Mouse (Mus musculus) MEL (cell line): ENCODE measurements around the gene Btn1a1. TPM values are rescaled to one million over a fixed set of nuclear protein-coding genes. Genes with fewer than 3 reads are reported as not detected.

Source experiments
- DNase-seq: peaks from one replicate; pipeline ENCODE4 v3.0.0; 2011; ENCODE audit warnings: low read depth, low spot score
- H3K27ac ChIP-seq: 2 replicates; pipeline ENCODE4 v1.5.1; 2012; ENCODE audit warnings: low read depth, mild to moderate bottlenecking, control low read depth, low read length, moderate library complexity; ENCODE audit not compliant: control insufficient read depth
- H3K27me3 ChIP-seq, 2 experiments: fragments of 150-350 bp in 1 of 2; sonication (generic) in 1 of 2; 2 replicates each; pipeline ENCODE4 v1.6.1; 2012; ENCODE audit warnings: low read length in 2 of 2, mild to moderate bottlenecking in 2 of 2, improper control_type of control experiment in 1 of 2, moderate library complexity in 1 of 2; ENCODE audit not compliant: insufficient read depth in 2 of 2, control insufficient read depth in 1 of 2
- H3K36me3 ChIP-seq, 2 experiments: 2 replicates each; pipeline ENCODE4 v1.6.1; 2012 to 2014; ENCODE audit warnings: low read length in 2 of 2, improper control_type of control experiment in 1 of 2, inconsistent platforms in 1 of 2, mild to moderate bottlenecking in 1 of 2; ENCODE audit not compliant: insufficient read depth in 2 of 2, control insufficient read depth in 1 of 2
- H3K4me1 ChIP-seq, 2 experiments: fragments of 150-350 bp in 1 of 2; sonication (generic) in 1 of 2; 2 replicates each; pipeline ENCODE4 v1.6.1; 2012; ENCODE audit warnings: low read length in 2 of 2, improper control_type of control experiment in 1 of 2, mild to moderate bottlenecking in 1 of 2; ENCODE audit not compliant: insufficient read depth in 2 of 2, control insufficient read depth in 1 of 2
- H3K4me3 ChIP-seq, 2 experiments: fragments of 150-350 bp in 1 of 2; sonication (generic) in 1 of 2; 2 replicates each; pipeline ENCODE4 v1.5.1; 2012; ENCODE audit warnings: low read depth in 2 of 2, low read length in 2 of 2, mild to moderate bottlenecking in 2 of 2, moderate library complexity in 2 of 2, control low read depth in 1 of 2, improper control_type of control experiment in 1 of 2; ENCODE audit not compliant: control insufficient read depth in 1 of 2, insufficient read depth in 1 of 2
- H3K79me2 ChIP-seq: 2 replicates; pipeline ENCODE4 v1.6.1; 2012; ENCODE audit warnings: mild to moderate bottlenecking, low read length, moderate library complexity; ENCODE audit not compliant: control insufficient read depth, poor library complexity, insufficient read depth
- H3K9ac ChIP-seq: 2 replicates; pipeline ENCODE4 v1.6.1; 2012; ENCODE audit warnings: low read depth, mild to moderate bottlenecking, control low read depth, low read length, moderate library complexity; ENCODE audit not compliant: control insufficient read depth, poor library complexity, severe bottlenecking
- H3K9me3 ChIP-seq: fragments of 150-350 bp; sonication (generic); replicated peaks from 2 replicates; pipeline ENCODE4 v1.6.1; 2012; ENCODE audit warnings: mild to moderate bottlenecking, low read length, improper control_type of control experiment, moderate library complexity; ENCODE audit not compliant: insufficient read depth
- BHLHE40 ChIP-seq: IDR thresholded peaks from 2 replicates; pipeline ENCODE4 v1.6.1; 2012; ENCODE audit warnings: low read depth, mild to moderate bottlenecking, inconsistent platforms, low read length, improper control_type of control experiment, borderline replicate concordance
- CHD1 ChIP-seq: IDR thresholded peaks from 2 replicates; pipeline ENCODE4 v1.6.1; 2012; ENCODE audit warnings: low read depth, mild to moderate bottlenecking, inconsistent platforms, low read length, improper control_type of control experiment
- CTCF ChIP-seq, 3 experiments: IDR thresholded peaks in 2 of 3; conservative IDR thresholded peaks in 1 of 3; 2 replicates each; pipeline ENCODE4 v1.5.1; 2011 to 2012; ENCODE audit warnings: low read length in 3 of 3, low read depth in 2 of 3, mild to moderate bottlenecking in 2 of 3, improper control_type of control experiment in 1 of 3, inconsistent platforms in 1 of 3, mixed read lengths in 1 of 3, moderate library complexity in 1 of 3; ENCODE audit not compliant: control insufficient read depth in 1 of 3, insufficient read depth in 1 of 3, poor library complexity in 1 of 3, severe bottlenecking in 1 of 3
- E2F4 ChIP-seq: IDR thresholded peaks from 2 replicates; pipeline ENCODE4 v1.6.1; 2011; ENCODE audit warnings: low read depth, low read length, improper control_type of control experiment, borderline replicate concordance
- ELF1 ChIP-seq: IDR thresholded peaks from 2 replicates; pipeline ENCODE4 v1.6.1; 2014; ENCODE audit warnings: low read depth, mild to moderate bottlenecking, inconsistent platforms, low read length, improper control_type of control experiment, moderate library complexity
- EP300 ChIP-seq, 2 experiments: IDR thresholded peaks; 2 replicates each; pipeline ENCODE4 v1.6.1; 2011; ENCODE audit warnings: improper control_type of control experiment in 2 of 2, low read length in 2 of 2, low read depth in 1 of 2, mild to moderate bottlenecking in 1 of 2
- ETS1 ChIP-seq: IDR thresholded peaks from 2 replicates; pipeline ENCODE4 v1.6.1; 2012; ENCODE audit warnings: low read depth, mild to moderate bottlenecking, inconsistent platforms, low read length, improper control_type of control experiment, moderate library complexity
- JUND ChIP-seq: IDR thresholded peaks from 2 replicates; pipeline ENCODE4 v1.6.1; 2011; ENCODE audit warnings: low read depth, mild to moderate bottlenecking, improper control_type of control experiment, low read length
- MAFK ChIP-seq: IDR thresholded peaks from 2 replicates; pipeline ENCODE4 v1.6.1; 2011; ENCODE audit warnings: low read depth, mild to moderate bottlenecking, low read length, improper control_type of control experiment, borderline replicate concordance
- MAX ChIP-seq: IDR thresholded peaks from 2 replicates; pipeline ENCODE4 v1.6.1; 2011; ENCODE audit warnings: low read length, improper control_type of control experiment
- MAZ ChIP-seq: IDR thresholded peaks from 2 replicates; pipeline ENCODE4 v1.6.1; 2012; ENCODE audit warnings: low read depth, mild to moderate bottlenecking, inconsistent platforms, low read length, improper control_type of control experiment
- MXI1 ChIP-seq: IDR thresholded peaks from 2 replicates; pipeline ENCODE4 v1.6.1; 2011; ENCODE audit warnings: mild to moderate bottlenecking, low read depth, low read length, improper control_type of control experiment
- NRF1 ChIP-seq: IDR thresholded peaks from 2 replicates; pipeline ENCODE4 v1.6.1; 2014; ENCODE audit warnings: low read depth, mild to moderate bottlenecking, inconsistent platforms, low read length, improper control_type of control experiment, moderate library complexity; ENCODE audit not compliant: poor library complexity, insufficient read depth, severe bottlenecking
- POLR2A ChIP-seq, 2 experiments: IDR thresholded peaks; 2 replicates each; pipeline ENCODE4 v1.6.1; 2011 to 2012; ENCODE audit warnings: low read length in 2 of 2, mild to moderate bottlenecking in 2 of 2, control low read depth in 1 of 2, improper control_type of control experiment in 1 of 2, low read depth in 1 of 2, moderate library complexity in 1 of 2; ENCODE audit not compliant: control insufficient read depth in 1 of 2, insufficient read depth in 1 of 2, poor library complexity in 1 of 2
- POLR2AphosphoS2 ChIP-seq: IDR thresholded peaks from 2 replicates; pipeline ENCODE4 v1.6.1; 2011; ENCODE audit warnings: low read length, improper control_type of control experiment
- POLR2AphosphoS5 ChIP-seq: IDR thresholded peaks from 2 replicates; pipeline ENCODE4 v1.6.1; 2012; ENCODE audit warnings: low read depth, borderline replicate concordance, mild to moderate bottlenecking, inconsistent platforms, low read length, moderate library complexity, mixed read lengths
- RAD21 ChIP-seq: IDR thresholded peaks from 2 replicates; pipeline ENCODE4 v1.6.1; 2011; ENCODE audit warnings: mild to moderate bottlenecking, low read depth, low read length, improper control_type of control experiment
- RCOR1 ChIP-seq: IDR thresholded peaks from 2 replicates; pipeline ENCODE4 v1.6.1; 2012; ENCODE audit warnings: low read depth, mild to moderate bottlenecking, inconsistent platforms, low read length, improper control_type of control experiment
- SIN3A ChIP-seq: IDR thresholded peaks from 2 replicates; pipeline ENCODE4 v1.6.1; 2012; ENCODE audit warnings: low read length, improper control_type of control experiment, inconsistent platforms
- SMC3 ChIP-seq: IDR thresholded peaks from 2 replicates; pipeline ENCODE4 v1.6.1; 2011; ENCODE audit warnings: low read depth, low read length, improper control_type of control experiment
- TAL1 ChIP-seq: IDR thresholded peaks from 2 replicates; pipeline ENCODE4 v1.6.1; 2012; ENCODE audit warnings: mild to moderate bottlenecking, inconsistent platforms, low read length, moderate library complexity, mixed read lengths
- TBP ChIP-seq: IDR thresholded peaks from 2 replicates; pipeline ENCODE4 v1.8.0; 2011; ENCODE audit warnings: low read depth, low read length, improper control_type of control experiment
- TCF12 ChIP-seq: IDR thresholded peaks from 2 replicates; pipeline ENCODE4 v1.6.1; 2014; ENCODE audit warnings: low read depth, mild to moderate bottlenecking, inconsistent platforms, low read length, improper control_type of control experiment, moderate library complexity
- UBTF ChIP-seq: IDR thresholded peaks from 2 replicates; pipeline ENCODE4 v1.6.1; 2012; ENCODE audit warnings: low read depth, mild to moderate bottlenecking, inconsistent platforms, low read length, improper control_type of control experiment, moderate library complexity, borderline replicate concordance; ENCODE audit not compliant: insufficient read depth
- ZKSCAN1 ChIP-seq: IDR thresholded peaks from 2 replicates; pipeline ENCODE4 v1.6.1; 2012; ENCODE audit warnings: low read depth, mild to moderate bottlenecking, inconsistent platforms, low read length, improper control_type of control experiment, moderate library complexity
- ZNF384 ChIP-seq: IDR thresholded peaks from 2 replicates; pipeline ENCODE4 v1.6.1; 2012; ENCODE audit warnings: low read depth, mild to moderate bottlenecking, inconsistent platforms, low read length, improper control_type of control experiment
- polyA plus RNA-seq, 2 experiments: library from polyadenylated mRNA; stranded (reverse) in 1 of 2; unstranded in 1 of 2; fragments of >175 nt in 1 of 2; fragments of >200 nt in 1 of 2; gene quantifications; 2 replicates each; pipeline versions ENCODE4 v1.2.1 to v1.2.4; 2012; ENCODE audit warnings: low replicate concordance in 2 of 2, low read depth in 1 of 2; ENCODE audit not compliant: insufficient read length in 2 of 2, insufficient read depth in 1 of 2, missing spikeins in 1 of 2
- total RNA-seq: library from RNA; depleted of rRNA; stranded (reverse); fragments of 300-350 nt; gene quantifications from 2 replicates; pipeline ENCODE4 v1.2.3, GENCODE M21; 2012

Gene Btn1a1
- total and polyA plus RNA-seq, 3 experiments: 0.25 TPM; not detected in 2

GRCm38 (mm10) chr13:23483153-23483552, 17.5 kb upstream of the Btn1a1 start:
- DNase-seq: peak; percentile 24
- Histone ChIP-seq H3K27ac (no peak overlapping the region), H3K4me3 (no peak overlapping the region), H3K9ac (no peak overlapping the region), H3K27me3 (peaks cover 9 to 19% of the 10 kb centered on the region in 2 experiments), H3K79me2 (no peaks in the 10 kb centered on the region), H3K4me1 (no peaks in the 10 kb centered on the region), H3K36me3 (no peaks in the 10 kb centered on the region), H3K9me3 (no peaks in the 10 kb centered on the region)
- no peak for TF ChIP-seq EP300 (IDR thresholded peaks at IDR 0.05; ENCODE audit: low read depth in 1 of 2, low read length in 2 of 2)
- TF ChIP-seq NRF1: no peak
- TF ChIP-seq POLR2AphosphoS2: no peak

- no peak for DNase-seq
- no peaks in the 10 kb centered on the region for H3K36me3 ChIP-seq
- TF ChIP-seq NRF1: no peak
- no peak for TF ChIP-seq SMC3
- no peak for TF ChIP-seq E2F4
- TF ChIP-seq SIN3A: no peak
- no peak for TF ChIP-seq TCF12
- no peak for TF ChIP-seq TAL1
- no peak for TF ChIP-seq BHLHE40
- TF ChIP-seq, all 39 proteins: peak for 0
- no peaks in the 10 kb centered on the region for H3K79me2 ChIP-seq
- no peak overlapping the region for H3K9ac ChIP-seq
- no peak overlapping the region for H3K27ac ChIP-seq
- no peak overlapping the region for H3K4me3 ChIP-seq
- H3K4me1 ChIP-seq: no peaks in the 10 kb centered on the region
- H3K9me3 ChIP-seq: no peaks in the 10 kb centered on the region
- H3K27me3 ChIP-seq: peaks cover 16 to 26% of the 10 kb centered on the region in 2 experiments
These were observed 10.0 kb upstream of the Btn1a1 start for GRCm38 (mm10) chr13:23475658-23476057.

GRCm38 (mm10) chr13:23466911-23467310, 1.2 kb upstream of the Btn1a1 start:
- Histone ChIP-seq H3K27ac (no peak overlapping the region), H3K27me3 (no peaks in the 10 kb centered on the region; a peak in 1 of 4 replicates), H3K9ac (no peak overlapping the region), H3K9me3 (no peaks in the 10 kb centered on the region), H3K36me3 (peaks cover 0 to 4% of the 10 kb centered on the region in 2 experiments; a peak in 2 of 4 replicates), H3K4me1 (no peaks in the 10 kb centered on the region; a peak in 1 of 4 replicates), H3K79me2 (no peaks in the 10 kb centered on the region), H3K4me3 (no peak overlapping the region)
- peak; percentile 92 for DNase-seq
- TF ChIP-seq TBP (peak; percentile 100), POLR2AphosphoS2 (no peak), BHLHE40 (no peak), RAD21 (no peak), MAZ (no peak), SIN3A (no peak), E2F4 (peak; percentile 71; the same call in 1 of the 2 replicates), JUND (no peak), ZNF384 (no peak; the same call in 1 of the 2 replicates), MAFK (peak; percentile 98), ZKSCAN1 (no peak), TCF12 (no peak), RCOR1 (no peak), MXI1 (no peak), ELF1 (peak; percentile 42; the same call in 1 of the 2 replicates), UBTF (no peak), CTCF (IDR thresholded peaks at IDR 0.05 in 2 of 3, conservative IDR thresholded peaks at IDR 0.05 in 1 of 3; ENCODE audit: control insufficient read depth in 1 of 3, insufficient read depth in 1 of 3, low read depth in 2 of 3, low read length in 3 of 3, poor library complexity in 1 of 3, severe bottlenecking in 1 of 3) (no peak), ETS1 (no peak), POLR2AphosphoS5 (no peak), CHD1 (no peak), POLR2A (IDR thresholded peaks at IDR 0.05; ENCODE audit: control insufficient read depth in 1 of 2, insufficient read depth in 1 of 2, low read depth in 1 of 2, low read length in 2 of 2, poor library complexity in 1 of 2) (no peak), MAX (no peak)
